Mouse (Mus musculus): ENCODE results near the gene Herpud2.
"Not testable (repeated sequence)": the region's sequence is repeated elsewhere in the genome, so short reads cannot be mapped to it uniquely, and the experiment has no call there.

Herpud2 gene

GRCm38 (mm10) chr9:25143950-25144349, 7.7 kb downstream of the Herpud2 start:
- no peak for DNase-seq (ENCODE audit: low spot score)

- DNase-seq (ENCODE audit: low spot score) = no peak
Observed at GRCm38 (mm10) chr9:25142988-25143387, 8.6 kb downstream of the Herpud2 start.

- no peak for DNase-seq (ENCODE audit: low spot score)
Observed at GRCm38 (mm10) chr9:25142041-25142440, 9.6 kb downstream of the Herpud2 start.

GRCm38 (mm10) chr9:25140330-25140729, 11.3 kb downstream of the Herpud2 start:
- no peak for DNase-seq (ENCODE audit: low spot score)

- no peak for DNase-seq (ENCODE audit: low spot score)
Observed at GRCm38 (mm10) chr9:25138900-25139299, 12.7 kb downstream of the Herpud2 start.

- no peak for DNase-seq (ENCODE audit: low spot score)
Observed at GRCm38 (mm10) chr9:25132920-25133319, 18.7 kb downstream of the Herpud2 start.

GRCm38 (mm10) chr9:25132253-25132652, 19.4 kb downstream of the Herpud2 start:
- DNase-seq (ENCODE audit: low spot score) = no peak

- DNase-seq (ENCODE audit: low spot score) = no peak
Observed at GRCm38 (mm10) chr9:25124048-25124447, 27.6 kb downstream of the Herpud2 start.

GRCm38 (mm10) chr9:25123590-25123989, 28.0 kb downstream of the Herpud2 start:
- not testable (repeated sequence) for DNase-seq (ENCODE audit: low spot score)

GRCm38 (mm10) chr9:25104638-25105037, 47.0 kb downstream of the Herpud2 start:
- no peak for DNase-seq (ENCODE audit: low spot score)

GRCm38 (mm10) chr9:25102881-25103280, 48.7 kb downstream of the Herpud2 start:
- no peak for DNase-seq (ENCODE audit: low spot score)

GRCm38 (mm10) chr9:25090853-25091252, 60.8 kb downstream of the Herpud2 start:
- no peak for DNase-seq (ENCODE audit: low spot score)

- no peak for DNase-seq (ENCODE audit: low spot score)
Observed at GRCm38 (mm10) chr9:25089122-25089521, 62.5 kb downstream of the Herpud2 start, which contains the start of gene Gm10181. Gene Gm10181 (plus strand): TSS chr9:25089422.

GRCm38 (mm10) chr9:25076505-25076904, 75.1 kb downstream of the Herpud2 start:
- no peak for DNase-seq (ENCODE audit: low spot score)

- no peak for DNase-seq (ENCODE audit: low spot score)
Observed at GRCm38 (mm10) chr9:25075977-25076376, 75.6 kb downstream of the Herpud2 start.

- no peak for DNase-seq (ENCODE audit: low spot score)
Observed at GRCm38 (mm10) chr9:25072666-25073065, 79.0 kb downstream of the Herpud2 start.

GRCm38 (mm10) chr9:25058726-25059125, 92.9 kb downstream of the Herpud2 start:
- no peak for DNase-seq (ENCODE audit: low spot score)

All from ovary, adult 18-20 months (tissue).